Mouse (Mus musculus) retina, postnatal 7 days (tissue): ENCODE data around the gene Ckmt1.

ENCODE experiments used
- DNase-seq: peaks from one replicate; pipeline ENCODE4 v3.0.0-alpha.2; 2012; ENCODE audit warnings: low read depth, low spot score

Ckmt1 gene

DNA sequence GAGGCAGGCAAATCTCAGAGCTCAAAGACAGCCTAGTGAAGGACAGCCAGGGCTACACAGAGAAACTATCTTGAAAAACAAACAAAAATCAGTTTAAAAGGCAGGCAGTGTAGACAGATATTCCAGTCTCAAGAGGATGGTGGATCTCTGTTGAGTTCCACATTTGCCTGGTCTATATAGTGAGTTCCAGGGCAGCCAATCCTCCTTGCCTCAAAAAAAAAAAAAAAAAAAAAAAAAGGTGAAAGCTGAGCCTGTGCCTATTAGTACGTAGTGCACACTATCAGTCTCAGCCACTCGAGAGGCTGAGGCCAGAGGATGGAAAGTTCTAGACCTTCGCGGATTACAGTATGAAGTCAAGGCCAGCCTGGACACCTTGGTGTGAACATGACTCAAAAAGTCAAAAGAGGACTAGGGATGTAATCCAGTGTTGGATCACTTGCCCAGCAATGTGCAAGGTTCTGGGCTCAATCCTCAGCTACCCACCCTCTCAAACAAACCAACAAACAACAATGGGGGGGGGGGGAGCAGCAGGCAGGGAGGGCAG, 55.4 kb downstream of the Ckmt1 start:
- no peak for DNase-seq
